Mouse (Mus musculus) gastrocnemius, adult 8-10 months (tissue): ENCODE measurements around the gene Wdfy2. TPM values are rescaled to one million over a fixed set of nuclear protein-coding genes. Genes with fewer than 3 reads are reported as not detected.

Source experiments
- DNase-seq, 2 experiments: peaks; one replicate each; pipeline ENCODE4 v3.0.0; 2022; ENCODE audit warnings: low spot score in 2 of 2
- total RNA-seq, 4 experiments: library from RNA; stranded (reverse); gene quantifications; 2 replicates each; pipeline ENCODE4 v1.2.4; 2022

Wdfy2 gene
- total RNA-seq, 4 experiments from 2014 or later, result 5.9 to 6.4 (median 6.1) TPM

GRCm38 (mm10) chr14:62924800-62925199, 87.3 kb downstream of the Wdfy2 start:
- no peak for DNase-seq

GRCm38 (mm10) chr14:62928101-62928541, 90.6 kb downstream of the Wdfy2 start:
- no peak for DNase-seq

DNA sequence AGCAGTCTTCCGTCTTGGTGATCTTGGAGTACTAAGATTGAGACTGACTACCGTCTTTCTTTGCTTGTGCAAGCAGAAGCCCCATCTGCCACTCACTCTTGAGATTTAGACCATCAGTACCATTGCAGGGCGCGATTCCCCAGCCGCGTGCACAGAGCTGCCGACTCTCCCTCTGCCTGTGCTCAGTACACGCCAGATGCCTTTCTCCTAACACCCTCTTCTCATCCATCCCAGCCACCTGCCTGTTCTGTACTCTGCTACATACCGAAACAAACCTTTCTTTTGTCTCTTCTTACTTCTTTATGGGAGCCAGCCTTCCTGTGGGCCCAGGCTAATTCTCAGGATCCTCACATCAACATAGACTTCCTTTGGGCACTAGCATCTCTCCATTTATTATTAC, 97.9 kb downstream of the Wdfy2 start:
- no peak for DNase-seq

DNA sequence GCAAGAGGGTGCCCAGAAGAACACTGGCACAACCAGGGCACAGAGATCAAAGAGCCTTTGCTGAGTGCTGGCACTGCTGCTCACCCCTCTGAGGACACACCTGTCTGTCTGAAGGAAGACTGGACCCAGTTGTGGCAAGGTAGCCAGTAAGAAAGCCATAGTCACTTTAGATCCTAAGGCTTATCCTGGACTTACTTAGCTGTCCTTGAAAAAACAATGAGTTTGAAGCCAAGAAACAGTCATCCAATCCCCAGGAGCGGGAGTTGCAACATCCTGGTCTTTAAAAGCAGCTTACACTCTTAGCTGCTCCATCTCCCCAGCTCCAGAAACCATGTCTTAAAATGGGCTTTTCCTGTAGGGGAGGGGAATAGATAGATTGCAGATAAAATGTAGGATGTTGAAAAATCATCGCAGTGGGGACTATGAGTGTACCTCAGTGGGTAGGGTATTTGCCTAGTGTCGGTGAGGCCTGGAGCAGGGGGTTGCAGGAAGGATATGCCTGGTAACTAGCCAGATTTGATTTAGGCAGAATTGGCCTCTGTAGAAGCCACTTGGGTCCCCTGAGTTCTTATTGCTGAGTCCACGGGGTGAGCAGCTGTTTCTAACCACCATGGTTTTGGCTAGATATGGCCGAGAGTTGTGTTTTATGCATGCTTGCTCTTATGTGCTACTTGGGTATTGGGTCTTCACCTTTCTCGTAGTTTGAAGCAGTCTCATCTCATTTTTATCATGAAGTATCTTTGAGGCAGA, 99.3 kb downstream of the Wdfy2 start:
- no peak for DNase-seq

- no peak for DNase-seq
Observed at GRCm38 (mm10) chr14:62937675-62938074, 100.2 kb downstream of the Wdfy2 start.

DNA sequence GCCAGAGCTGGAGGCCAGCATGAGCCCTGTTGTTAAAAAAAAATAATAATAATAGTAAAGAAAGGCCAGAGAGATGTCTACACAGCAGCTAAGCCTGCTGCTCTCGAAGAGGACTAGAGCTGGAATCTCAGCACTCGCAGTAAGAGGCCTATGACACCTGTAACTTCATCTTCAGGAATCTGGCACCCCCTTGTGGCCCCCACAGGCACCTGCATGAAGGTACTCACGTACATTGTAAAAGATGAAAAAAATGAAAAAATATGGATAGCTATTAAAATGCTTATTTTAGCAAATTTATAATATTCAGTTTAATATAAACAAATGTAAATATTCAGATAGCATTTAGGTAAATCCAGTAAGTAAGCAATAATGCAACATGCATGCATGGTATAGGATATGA, 102.0 kb downstream of the Wdfy2 start:
- no peak for DNase-seq

DNA sequence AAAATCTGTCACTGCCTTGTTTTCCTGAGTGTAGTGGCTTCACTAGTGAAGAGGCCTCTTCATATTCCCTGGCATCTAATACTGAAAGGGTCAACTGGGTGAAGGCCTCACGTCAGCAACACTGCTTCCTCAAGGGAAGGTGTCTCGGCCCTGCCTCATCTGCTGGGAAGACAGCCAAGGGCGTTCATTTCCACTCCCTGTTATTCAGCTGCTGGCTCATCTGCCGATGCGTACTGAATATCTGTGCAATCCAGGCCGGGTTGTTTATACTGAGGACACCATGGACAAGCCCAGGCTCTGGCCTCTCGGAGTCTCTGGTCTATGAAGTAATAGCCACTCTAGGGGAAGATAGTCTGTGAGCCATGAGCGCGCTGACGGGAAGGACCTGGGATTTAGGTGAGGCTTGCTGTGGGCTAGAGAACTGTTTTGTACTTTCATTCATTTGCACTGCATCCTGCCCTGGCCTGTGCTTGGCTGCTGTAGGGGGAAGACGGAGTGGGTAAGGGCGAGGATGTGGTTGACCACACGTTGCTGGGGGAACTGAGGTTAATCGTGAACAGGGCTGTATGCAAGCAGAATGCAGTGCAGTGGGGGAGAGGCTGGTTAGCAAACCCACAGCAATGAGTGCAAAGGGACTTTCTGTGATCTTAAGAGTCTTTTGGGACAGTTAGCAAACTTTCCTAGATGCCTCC, 103.1 kb downstream of the Wdfy2 start:
- peak; percentile 72 to 84 for DNase-seq

DNA sequence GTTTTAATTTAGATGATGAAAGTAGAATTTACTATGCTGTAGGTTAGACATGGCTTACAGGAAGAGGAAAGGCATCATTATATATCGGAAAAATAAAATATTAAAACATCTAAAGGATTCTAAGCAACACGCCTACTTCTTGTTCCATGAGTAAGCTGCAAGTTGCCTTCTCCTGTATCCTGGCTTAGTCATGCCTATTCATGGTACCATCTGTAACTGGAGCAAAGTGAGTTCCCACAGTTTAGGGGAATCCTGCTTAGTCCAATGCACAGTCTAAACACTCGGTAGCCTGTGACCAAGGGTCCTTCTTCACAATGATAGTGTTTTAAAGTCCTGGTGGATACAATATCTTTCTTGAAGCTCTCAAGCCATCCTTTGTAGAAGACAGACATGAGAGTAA, 109.3 kb downstream of the Wdfy2 start:
- DNase-seq, result no peak

DNA sequence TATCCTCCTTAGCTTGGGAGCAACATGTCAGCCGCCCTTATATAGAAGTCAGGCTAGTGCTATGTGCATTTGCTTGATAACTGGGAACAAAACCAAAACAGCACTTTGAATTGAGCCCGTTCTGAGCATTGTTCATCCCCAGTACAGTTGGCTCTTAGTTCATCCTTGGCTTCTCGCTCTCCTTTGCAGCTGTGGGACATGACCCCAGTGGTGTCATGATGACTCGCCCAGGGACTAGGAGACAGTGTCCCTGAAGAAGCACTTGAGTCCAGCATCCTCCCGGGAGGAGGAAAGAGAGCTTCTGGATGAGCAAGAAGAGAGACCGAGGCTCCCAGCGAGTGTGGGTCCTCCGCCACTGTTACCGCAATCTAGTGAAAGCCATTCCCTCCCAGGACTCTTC, 118.6 kb downstream of the Wdfy2 start:
- no peak for DNase-seq

GRCm38 (mm10) chr14:62963632-62964031, 126.2 kb downstream of the Wdfy2 start:
- no peak for DNase-seq

DNA sequence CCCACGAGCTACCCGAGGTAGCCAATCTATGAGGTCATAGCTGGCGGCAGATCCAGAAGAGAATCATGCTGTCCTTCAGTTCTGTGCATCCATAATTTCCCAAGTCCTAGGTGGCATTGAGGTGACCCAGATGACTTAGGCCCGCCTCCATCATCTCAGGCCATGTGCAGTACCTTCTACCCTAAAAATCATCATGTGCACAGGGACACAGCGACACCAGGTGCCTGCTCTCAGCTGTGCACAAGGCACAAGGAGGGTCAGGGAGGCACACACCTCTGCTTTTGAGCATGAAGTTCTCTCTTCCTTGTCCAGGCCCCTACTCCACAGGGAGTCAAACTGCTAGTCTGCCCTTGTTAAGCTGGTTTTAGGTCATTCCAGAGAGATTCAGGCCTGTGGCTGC, 127.9 kb downstream of the Wdfy2 start:
- no peak for DNase-seq

DNA sequence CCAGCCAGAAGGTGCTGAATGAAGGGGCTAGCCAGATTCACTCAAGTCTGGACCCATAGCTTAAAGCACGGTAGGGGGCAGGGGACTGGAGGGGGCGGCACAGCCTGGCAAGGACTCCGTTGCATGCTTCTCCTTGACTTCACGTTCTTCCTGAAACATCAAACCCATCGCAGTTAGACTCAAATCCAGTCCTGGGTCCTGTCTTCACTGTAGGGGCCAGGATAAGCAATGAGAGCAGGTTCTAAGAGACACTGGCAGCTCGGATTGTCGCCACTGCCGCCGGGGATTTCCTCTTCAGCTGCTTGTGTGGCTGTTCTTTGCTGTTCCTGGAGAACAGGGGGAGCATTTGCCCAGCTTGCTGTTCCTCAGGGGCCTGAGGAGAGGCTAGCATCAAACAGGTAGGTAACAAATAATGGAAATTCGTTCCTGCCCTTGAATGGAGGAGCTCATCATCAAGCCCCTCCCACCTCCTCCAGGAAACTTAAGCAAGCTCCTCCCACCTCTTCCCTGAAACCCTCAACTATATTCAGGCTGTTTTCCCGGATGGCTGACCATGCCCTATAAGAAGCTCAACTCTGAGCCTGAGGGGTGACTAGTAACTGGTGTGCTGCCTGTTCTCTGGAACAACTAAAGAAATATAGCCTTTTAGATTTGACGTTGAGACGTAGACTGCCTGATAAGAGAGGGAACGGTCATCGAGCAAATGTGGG, 128.5 kb downstream of the Wdfy2 start:
- DNase-seq, result no peak

GRCm38 (mm10) chr14:62975046-62975445, 137.6 kb downstream of the Wdfy2 start:
- DNase-seq, result peak; percentile 36 to 37

GRCm38 (mm10) chr14:62979815-62980214, 142.3 kb downstream of the Wdfy2 start:
- no peak for DNase-seq

GRCm38 (mm10) chr14:62984410-62984809, 146.9 kb downstream of the Wdfy2 start, which contains the start of gene Defb48:
Gene Defb48, minus strand, starts transcription at chr14:62984510.
- DNase-seq, result no peak

DNA sequence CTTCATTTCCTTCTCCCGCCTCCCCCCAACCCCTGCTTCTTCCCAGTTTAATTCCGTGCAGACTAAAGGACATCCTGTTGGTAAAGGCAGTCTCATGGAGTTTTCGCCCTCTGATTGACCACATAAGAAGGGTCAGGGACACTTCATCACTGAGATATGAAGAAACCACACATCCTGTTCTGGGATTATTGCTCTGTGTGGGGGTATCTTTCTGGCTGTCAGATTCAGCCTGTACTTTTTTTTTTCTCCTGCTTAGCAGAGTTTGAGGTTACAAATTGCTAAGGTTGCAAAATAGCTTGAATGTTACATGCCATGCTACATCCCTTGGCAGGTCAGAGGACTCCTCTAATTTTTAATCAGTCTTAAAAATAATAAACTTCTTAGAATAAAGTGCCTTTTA, 153.8 kb downstream of the Wdfy2 start:
- DNase-seq, result no peak

DNA sequence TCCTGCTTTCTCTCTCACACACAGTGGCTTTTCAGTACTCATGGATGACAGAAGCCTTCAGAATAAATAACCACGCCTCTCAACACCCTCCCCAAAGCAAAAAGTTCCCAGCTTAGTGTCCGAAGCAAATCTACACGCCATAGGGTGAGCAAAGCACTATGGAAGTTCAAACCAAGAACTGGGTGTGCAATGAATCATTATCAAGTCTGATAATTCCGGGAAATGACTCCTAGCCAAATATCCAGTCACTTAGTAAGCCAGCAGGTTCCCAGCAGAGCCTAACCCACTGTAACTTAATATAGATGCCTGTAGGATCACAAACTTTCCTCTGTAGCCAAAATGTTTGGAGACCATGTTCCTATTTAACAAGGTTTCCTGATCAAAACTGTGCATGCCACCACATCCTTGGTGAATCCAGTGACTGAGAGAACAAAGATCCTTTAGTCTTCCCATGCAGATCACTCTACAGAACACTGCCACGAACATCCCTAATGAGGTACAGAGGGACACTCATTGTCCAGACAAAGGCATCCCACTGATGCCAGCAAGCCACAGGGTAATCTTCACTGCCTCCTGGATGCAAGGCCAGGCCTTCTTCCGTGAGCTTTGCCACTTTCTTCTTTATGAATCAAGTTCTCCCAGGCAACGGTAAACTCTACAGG, 154.5 kb downstream of the Wdfy2 start:
- DNase-seq, result no peak

- DNase-seq, result no peak
Observed at GRCm38 (mm10) chr14:62997777-62998176, 160.3 kb downstream of the Wdfy2 start, which contains the start of gene Defb47. Gene Defb47, plus strand, starts transcription at chr14:62998077.

GRCm38 (mm10) chr14:62998977-62999376, 161.5 kb downstream of the Wdfy2 start:
- no peak for DNase-seq

DNA sequence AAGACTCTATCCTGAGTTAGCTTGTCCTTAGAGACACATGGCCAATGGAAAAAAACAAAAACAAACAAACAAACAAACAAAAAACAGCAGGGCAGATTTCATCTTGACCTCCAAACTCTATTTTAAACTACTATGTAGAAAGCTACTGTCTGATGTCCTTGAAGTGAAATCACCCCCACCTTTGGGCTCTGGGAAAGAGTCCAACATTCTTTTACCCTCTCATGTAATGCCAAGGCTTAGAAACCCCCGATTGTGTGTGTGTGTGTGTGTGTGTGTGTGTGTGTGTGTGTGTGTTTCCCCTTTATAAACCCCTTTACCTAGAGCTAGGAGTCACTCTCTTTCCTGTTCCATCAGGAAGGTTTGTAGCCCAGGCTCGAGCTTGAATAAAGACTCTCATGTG, 165.1 kb downstream of the Wdfy2 start:
- no peak for DNase-seq
